Mouse (Mus musculus) forebrain, embryonic 16.5 days (tissue): ENCODE measurements at regions not wholly inside any gene's neighbourhood (a gene's known extent, or its start where the extent isn't known, plus 50 kb on each side); places are given as distances from the start of the nearest gene placed in this dataset.
A peak's percentile ranks its signal among the peaks of the same experiment; 100 is the strongest.
"Not testable (repeated sequence)": the region's sequence is repeated elsewhere in the genome, so short reads cannot be mapped to it uniquely, and the experiment has no call there.

ENCODE experiments used
- ATAC-seq: fragments of 200-750 bp; cut with Nextera tagmentation; 2 replicates; pipeline ENCODE4 v1.8.0; 2017; ENCODE audit warnings: mild to moderate bottlenecking, moderate library complexity
- H3K27ac ChIP-seq: fragments of 300-500 bp; sonication (generic); 2 replicates; pipeline ENCODE4 v1.5.1; 2014; ENCODE audit warnings: low read length, control low read depth
- H3K27me3 ChIP-seq: fragments of 300-500 bp; sonication (generic); replicated peaks from 2 replicates; pipeline ENCODE4 v1.6.1; 2014; ENCODE audit warnings: low read length; ENCODE audit not compliant: control insufficient read depth, insufficient read depth
- H3K36me3 ChIP-seq: fragments of 300-500 bp; sonication (generic); 2 replicates; pipeline ENCODE4 v1.6.1; 2014; ENCODE audit not compliant: control insufficient read depth, insufficient read depth
- H3K4me1 ChIP-seq: fragments of 300-500 bp; sonication (generic); replicated peaks from 2 replicates; pipeline ENCODE4 v1.6.1; 2014; ENCODE audit warnings: low read length; ENCODE audit not compliant: control insufficient read depth, insufficient read depth
- H3K4me2 ChIP-seq: fragments of 300-500 bp; sonication (generic); 2 replicates; pipeline ENCODE4 v1.6.1; 2014; ENCODE audit warnings: mild to moderate bottlenecking, low read length, control low read depth
- H3K4me3 ChIP-seq: fragments of 300-500 bp; sonication (generic); replicated peaks from 2 replicates; pipeline ENCODE4 v1.5.1; 2014; ENCODE audit warnings: mild to moderate bottlenecking, low read length, control low read depth
- H3K9ac ChIP-seq: fragments of 300-500 bp; sonication (generic); replicated peaks from 2 replicates; pipeline ENCODE4 v1.6.1; 2014; ENCODE audit warnings: low read depth, low read length, control low read depth
- H3K9me3 ChIP-seq: fragments of 300-500 bp; sonication (generic); 2 replicates; pipeline ENCODE4 v1.6.1; 2016; ENCODE audit warnings: low read length; ENCODE audit not compliant: control insufficient read depth
- WGBS: fragments of 180-500 bp; shearing (Covaris S2); extraction: QIAGEN DNeasy Blood & Tissue Kit; methylation state at CpG from one replicate; pipeline ENCODE4 v1.1.7; 2014; 5-methylcytosine and 5-hydroxymethylcytosine counted together

- Histone ChIP-seq H3K27me3 (no peaks in the 10 kb centered on the region), H3K36me3 (no peaks in the 10 kb centered on the region), H3K4me2 (no peak overlapping the region), H3K9me3 (no peaks in the 10 kb centered on the region), H3K27ac (no peak overlapping the region), H3K4me1 (no peaks in the 10 kb centered on the region; the same call in 1 of the 2 replicates), H3K9ac (no peak overlapping the region), H3K4me3 (no peak overlapping the region)
- WGBS = 12% methylated on average over 8 of the region's 8 CpGs
- ATAC-seq = no peak
Observed at GRCm38 (mm10) chr2:171985813-171986572, 57.3 kb downstream of the Cbln4 start.

- Histone ChIP-seq H3K9me3 (no peaks in the 10 kb centered on the region), H3K27ac (no peak overlapping the region), H3K4me1 (peaks cover 5% of the 10 kb centered on the region; the same call in 1 of the 2 replicates), H3K4me3 (no peak overlapping the region), H3K36me3 (no peaks in the 10 kb centered on the region), H3K27me3 (no peaks in the 10 kb centered on the region), H3K9ac (no peak overlapping the region), H3K4me2 (no peak overlapping the region)
- WGBS = 77% methylated on average over 12 of the region's 13 CpGs
- ATAC-seq = no peak
Observed at GRCm38 (mm10) chr2:171969311-171969905, 73.9 kb downstream of the Cbln4 start.

- Histone ChIP-seq H3K4me3 (no peak overlapping the region), H3K27ac (no peak overlapping the region), H3K36me3 (no peaks in the 10 kb centered on the region), H3K27me3 (no peaks in the 10 kb centered on the region), H3K4me1 (no peaks in the 10 kb centered on the region; the same call in 1 of the 2 replicates), H3K9me3 (no peaks in the 10 kb centered on the region), H3K4me2 (no peak overlapping the region), H3K9ac (no peak overlapping the region)
- 53% methylated on average over 7 of the region's 7 CpGs for WGBS
- peak; percentile 80 for ATAC-seq
Observed at GRCm38 (mm10) chr2:171946569-171947250, 96.6 kb downstream of the Cbln4 start.

GRCm38 (mm10) chr2:171942671-171943070 is 100.6 kb downstream of the Cbln4 start:
- H3K9ac ChIP-seq = no peak overlapping the region
- no peaks in the 10 kb centered on the region; the same call in 1 of the 2 replicates for H3K4me1 ChIP-seq
- no peak overlapping the region for H3K27ac ChIP-seq
- no peak overlapping the region for H3K4me2 ChIP-seq
- WGBS = 44% methylated on average over 9 of the region's 9 CpGs
- ATAC-seq = peak; percentile 39; the same call in 1 of the 2 replicates
- no peak overlapping the region for H3K4me3 ChIP-seq
- no peaks in the 10 kb centered on the region for H3K36me3 ChIP-seq
- no peaks in the 10 kb centered on the region for H3K9me3 ChIP-seq
- no peaks in the 10 kb centered on the region for H3K27me3 ChIP-seq

- H3K9me3 ChIP-seq = no peaks in the 10 kb centered on the region
- H3K27me3 ChIP-seq = no peaks in the 10 kb centered on the region
- H3K4me3 ChIP-seq = no peak overlapping the region
- H3K27ac ChIP-seq = peak overlapping the region; percentile 57
- peak; percentile 89 for ATAC-seq
- H3K4me2 ChIP-seq = peak overlapping the region; percentile 15
- peaks cover 16% of the 10 kb centered on the region for H3K4me1 ChIP-seq
- WGBS = 33% methylated on average over 13 of the region's 13 CpGs
- H3K9ac ChIP-seq = no peak overlapping the region
- H3K36me3 ChIP-seq = no peaks in the 10 kb centered on the region
Observed at GRCm38 (mm10) chr2:171935646-171936325, 107.5 kb downstream of the Cbln4 start.

- H3K27ac ChIP-seq = no peak overlapping the region
- ATAC-seq = no peak
- H3K4me2 ChIP-seq = no peak overlapping the region
- H3K9me3 ChIP-seq = no peaks in the 10 kb centered on the region
- H3K27me3 ChIP-seq = no peaks in the 10 kb centered on the region
- H3K9ac ChIP-seq = no peak overlapping the region
- H3K36me3 ChIP-seq = no peaks in the 10 kb centered on the region
- no peaks in the 10 kb centered on the region for H3K4me1 ChIP-seq
- 86% methylated on average over 5 of the region's 5 CpGs for WGBS
- no peak overlapping the region for H3K4me3 ChIP-seq
Observed at GRCm38 (mm10) chr2:171920960-171921359, 122.3 kb downstream of the Cbln4 start.

- Histone ChIP-seq H3K4me2 (no peak overlapping the region), H3K27me3 (no peaks in the 10 kb centered on the region), H3K9ac (no peak overlapping the region), H3K4me3 (no peak overlapping the region), H3K9me3 (no peaks in the 10 kb centered on the region), H3K4me1 (no peaks in the 10 kb centered on the region), H3K27ac (no peak overlapping the region), H3K36me3 (no peaks in the 10 kb centered on the region)
- 44% methylated on average over 3 of the region's 3 CpGs for WGBS
- ATAC-seq = no peak
Observed at GRCm38 (mm10) chr2:171887306-171887705, 156.0 kb downstream of the Cbln4 start.

- H3K9me3 ChIP-seq, H3K4me3 ChIP-seq, ATAC-seq, H3K36me3 ChIP-seq, H3K27me3 ChIP-seq, H3K27ac ChIP-seq, H3K9ac ChIP-seq, H3K4me2 ChIP-seq, H3K4me1 ChIP-seq: not testable (repeated sequence)
- WGBS = 57% methylated on average over 8 of the region's 8 CpGs
Observed at GRCm38 (mm10) chr2:171879238-171879960, 163.9 kb downstream of the Cbln4 start.
